Mouse (Mus musculus) liver, embryonic 12.5 days (tissue): ENCODE data around the gene Frmpd2. TPM values are rescaled to one million over a fixed set of nuclear protein-coding genes. Genes with fewer than 3 reads are reported as not detected.
"Not testable (repeated sequence)": the region's sequence is repeated elsewhere in the genome, so short reads cannot be mapped to it uniquely, and the experiment has no call there.

Source experiments
- ATAC-seq: fragments of 200-750 bp; cut with Nextera tagmentation; 2 replicates; pipeline ENCODE4 v1.8.0; 2017; ENCODE audit warnings: moderate number of reproducible peaks, mild to moderate bottlenecking, moderate library complexity
- H3K27ac ChIP-seq: fragments of 300-500 bp; sonication (generic); 2 replicates; pipeline ENCODE4 v1.5.1; 2016; ENCODE audit warnings: mild to moderate bottlenecking
- H3K27me3 ChIP-seq: fragments of 300-500 bp; sonication (generic); replicated peaks from 2 replicates; pipeline ENCODE4 v1.6.1; 2016; ENCODE audit warnings: mild to moderate bottlenecking, moderate library complexity
- H3K36me3 ChIP-seq: fragments of 300-500 bp; sonication (generic); 2 replicates; pipeline ENCODE4 v1.6.1; 2016; ENCODE audit warnings: mild to moderate bottlenecking, moderate library complexity
- H3K4me1 ChIP-seq: fragments of 300-500 bp; sonication (generic); 2 replicates; pipeline ENCODE4 v1.6.1; 2016
- H3K4me2 ChIP-seq: fragments of 300-500 bp; sonication (generic); 2 replicates; pipeline ENCODE4 v1.6.1; 2016; ENCODE audit warnings: mild to moderate bottlenecking, moderate library complexity
- H3K4me3 ChIP-seq: fragments of 300-500 bp; sonication (generic); 2 replicates; pipeline ENCODE4 v1.5.1; 2016; ENCODE audit warnings: mild to moderate bottlenecking, moderate library complexity
- H3K9ac ChIP-seq: fragments of 300-500 bp; sonication (generic); 2 replicates; pipeline ENCODE4 v1.6.1; 2016; ENCODE audit warnings: mild to moderate bottlenecking, moderate library complexity
- H3K9me3 ChIP-seq: fragments of 300-500 bp; sonication (generic); replicated peaks from 2 replicates; pipeline ENCODE4 v1.6.1; 2016; ENCODE audit warnings: mild to moderate bottlenecking, moderate library complexity
- WGBS: fragments of 180-500 bp; shearing (Covaris S2); methylation state at CpG from one replicate; pipeline ENCODE4 v1.1.7; 2016; ENCODE audit not compliant: insufficient replicate concordance; 5-methylcytosine and 5-hydroxymethylcytosine counted together
- polyA plus RNA-seq: library from polyadenylated mRNA; unstranded; fragments of >200 nt; fragmentation: Nextera tagmentation; extraction: Ambion mirVana; gene quantifications from 2 replicates; pipeline ENCODE4 v1.2.1, GENCODE M21; 2016

Frmpd2 gene
- not detected in 2 replicates for polyA plus RNA-seq

- no peak within 1 kb of the TSS for H3K4me3 ChIP-seq
- no peaks in the 10 kb centered on the region for H3K27me3 ChIP-seq
- no peaks in the 10 kb centered on the region for H3K36me3 ChIP-seq
- no peaks in the 10 kb centered on the region for H3K4me1 ChIP-seq
- H3K9me3 ChIP-seq, result no peaks in the 10 kb centered on the region
- no peak within 1 kb of the TSS for H3K4me2 ChIP-seq
- WGBS, result 30% methylated on average over 3 of the region's 3 CpGs
- H3K27ac ChIP-seq, result no peak within 1 kb of the TSS
- no peak within 1 kb of the TSS for H3K9ac ChIP-seq
- ATAC-seq, result no peak
Observed at GRCm38 (mm10) chr14:33471331-33471730, at the start of gene Frmpd2. TSS of gene Frmpd2 (plus strand) at chr14:33471696.

GRCm38 (mm10) chr14:33423003-33423402 is 48.5 kb upstream of the Frmpd2 start:
- H3K4me3 ChIP-seq, result no peak overlapping the region
- 39% methylated on average over 1 of the region's 1 CpGs for WGBS

DNA sequence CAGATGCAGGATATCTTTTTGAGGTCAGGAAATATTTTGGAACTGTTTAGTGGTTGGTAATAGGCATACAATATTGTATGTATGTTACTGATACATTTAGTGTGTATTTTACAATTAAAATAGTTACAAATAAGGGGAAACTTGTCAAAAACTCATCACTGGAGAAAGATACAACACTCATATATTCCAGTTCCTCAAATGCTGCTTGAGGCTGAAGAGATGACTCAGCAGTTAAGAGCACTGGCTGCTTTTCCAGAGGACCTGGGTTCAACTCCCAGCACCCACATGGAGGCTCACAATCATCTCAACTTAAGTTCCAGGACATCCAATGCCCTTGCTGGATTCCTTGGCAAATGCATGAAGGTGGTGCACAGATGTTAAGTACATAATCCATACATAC is 47.4 kb upstream of the Frmpd2 start:
- H3K4me3 ChIP-seq, result no peak overlapping the region
- H3K36me3 ChIP-seq, result no peaks in the 10 kb centered on the region
- H3K9me3 ChIP-seq, result no peaks in the 10 kb centered on the region
- no peaks in the 10 kb centered on the region for H3K27me3 ChIP-seq
- no peak overlapping the region for H3K9ac ChIP-seq
- no peak overlapping the region for H3K27ac ChIP-seq
- no peaks in the 10 kb centered on the region for H3K4me1 ChIP-seq
- ATAC-seq, result no peak
- H3K4me2 ChIP-seq, result no peak overlapping the region

More at GRCm38 (mm10) chr14:33423003-33423402, 48.5 kb upstream of the Frmpd2 start:
- no peaks in the 10 kb centered on the region for H3K9me3 ChIP-seq
- H3K36me3 ChIP-seq, result no peaks in the 10 kb centered on the region
- no peaks in the 10 kb centered on the region for H3K4me1 ChIP-seq
- H3K27me3 ChIP-seq, result no peaks in the 10 kb centered on the region
- ATAC-seq, result no peak
- H3K9ac ChIP-seq, result no peak overlapping the region
- no peak overlapping the region for H3K27ac ChIP-seq
- H3K4me2 ChIP-seq, result no peak overlapping the region

GRCm38 (mm10) chr14:33432485-33432884 is 39.0 kb upstream of the Frmpd2 start:
- H3K36me3 ChIP-seq, result peaks cover 11% of the 10 kb centered on the region
- not testable (repeated sequence) for H3K4me3 ChIP-seq, ATAC-seq, H3K27ac ChIP-seq, H3K4me2 ChIP-seq, H3K4me1 ChIP-seq, H3K9ac ChIP-seq, H3K27me3 ChIP-seq
- 73% methylated on average over 4 of the region's 4 CpGs for WGBS
- peaks cover 11% of the 10 kb centered on the region for H3K9me3 ChIP-seq

DNA sequence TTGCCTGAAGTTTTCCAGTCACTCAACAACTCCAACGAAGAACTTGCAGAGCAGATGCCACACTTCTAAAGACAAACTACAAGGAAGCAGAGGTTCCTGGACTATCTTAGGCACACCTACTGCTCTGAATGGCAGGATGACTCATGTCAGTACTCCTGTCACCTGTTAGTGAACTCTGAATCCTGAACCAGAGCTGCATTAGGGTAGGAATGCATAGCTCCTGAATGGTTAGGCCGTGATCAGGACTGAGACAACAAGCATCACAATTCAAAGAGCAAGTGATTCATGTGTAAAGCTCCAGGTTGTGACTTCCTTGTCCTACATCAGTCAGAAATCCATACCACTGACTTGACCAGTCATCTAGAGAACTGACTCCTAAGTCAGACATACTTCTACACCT is 27.7 kb upstream of the Frmpd2 start:
- Histone ChIP-seq H3K9me3 (no peaks in the 10 kb centered on the region), H3K36me3 (no peaks in the 10 kb centered on the region), H3K9ac (no peak overlapping the region), H3K27me3 (peaks cover under 1% of the 10 kb centered on the region; the same call in 1 of the 2 replicates), H3K4me1 (peaks cover 38% of the 10 kb centered on the region), H3K4me2 (no peak overlapping the region), H3K4me3 (no peak overlapping the region), H3K27ac (no peak overlapping the region)
- ATAC-seq, result no peak
- 50% methylated on average over 2 of the region's 2 CpGs for WGBS

DNA sequence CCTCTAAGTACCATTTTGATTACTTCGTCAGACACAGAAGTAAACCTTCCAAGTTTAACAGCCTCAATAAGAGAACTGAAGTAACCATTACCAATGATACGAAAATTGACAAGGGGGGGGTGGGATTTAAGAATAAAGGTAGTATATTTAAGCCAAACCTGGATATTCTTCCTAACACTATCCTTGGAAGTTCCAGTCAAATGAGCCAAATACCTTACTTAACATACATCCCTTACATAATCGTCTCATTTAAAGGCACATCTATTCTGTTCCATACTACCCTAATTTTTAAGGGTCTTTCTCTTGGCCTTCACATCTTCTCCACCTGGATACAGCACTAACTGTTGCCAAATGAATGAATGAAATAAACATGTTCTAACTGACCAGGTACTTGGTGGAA is 25.5 kb upstream of the Frmpd2 start:
- Histone ChIP-seq H3K9ac (peak overlapping the region; percentile 96), H3K9me3 (no peaks in the 10 kb centered on the region), H3K4me3 (peak overlapping the region; percentile 96), H3K36me3 (no peaks in the 10 kb centered on the region), H3K27ac (no peak overlapping the region), H3K4me2 (peak overlapping the region; percentile 86), H3K4me1 (peaks cover 35% of the 10 kb centered on the region), H3K27me3 (peaks cover 8% of the 10 kb centered on the region)
- no peak for ATAC-seq
- WGBS, result 41% methylated on average over 3 of the region's 3 CpGs

DNA sequence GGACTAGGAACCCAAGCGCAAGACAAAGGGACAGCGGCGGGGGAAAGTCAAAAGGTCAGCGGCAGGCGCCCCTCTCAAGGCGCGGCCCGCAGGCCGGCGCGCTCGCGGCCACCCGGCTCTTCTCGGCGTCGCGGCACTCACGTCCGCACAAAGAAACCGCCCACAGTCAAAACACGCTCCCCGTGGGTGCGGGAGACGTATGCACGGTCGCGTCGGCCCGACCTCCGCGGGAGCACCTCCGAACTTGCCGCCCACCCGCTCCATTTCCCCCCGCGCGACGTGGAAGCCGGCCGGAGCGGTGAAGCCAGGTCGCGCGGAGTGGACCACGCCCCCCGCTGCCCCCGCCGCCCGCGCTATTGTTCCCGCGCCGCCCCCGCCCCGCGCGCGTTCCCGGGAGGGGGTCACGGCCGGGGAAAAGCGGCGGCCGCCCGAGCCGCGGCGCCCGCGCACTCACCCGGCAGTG is 24.9 kb upstream of the Frmpd2 start:
- 0% methylated on average over 40 of the region's 72 CpGs for WGBS
- H3K27me3 ChIP-seq, result peaks cover 8% of the 10 kb centered on the region
- peak overlapping the region; percentile 96 for H3K4me3 ChIP-seq
- ATAC-seq, result peak; percentile 65
- peak overlapping the region; percentile 96 for H3K9ac ChIP-seq
- no peaks in the 10 kb centered on the region for H3K9me3 ChIP-seq
- no peaks in the 10 kb centered on the region for H3K36me3 ChIP-seq
- H3K27ac ChIP-seq, result peak overlapping the region; percentile 88
- H3K4me2 ChIP-seq, result peak overlapping the region; percentile 86
- peaks cover 29% of the 10 kb centered on the region for H3K4me1 ChIP-seq

DNA sequence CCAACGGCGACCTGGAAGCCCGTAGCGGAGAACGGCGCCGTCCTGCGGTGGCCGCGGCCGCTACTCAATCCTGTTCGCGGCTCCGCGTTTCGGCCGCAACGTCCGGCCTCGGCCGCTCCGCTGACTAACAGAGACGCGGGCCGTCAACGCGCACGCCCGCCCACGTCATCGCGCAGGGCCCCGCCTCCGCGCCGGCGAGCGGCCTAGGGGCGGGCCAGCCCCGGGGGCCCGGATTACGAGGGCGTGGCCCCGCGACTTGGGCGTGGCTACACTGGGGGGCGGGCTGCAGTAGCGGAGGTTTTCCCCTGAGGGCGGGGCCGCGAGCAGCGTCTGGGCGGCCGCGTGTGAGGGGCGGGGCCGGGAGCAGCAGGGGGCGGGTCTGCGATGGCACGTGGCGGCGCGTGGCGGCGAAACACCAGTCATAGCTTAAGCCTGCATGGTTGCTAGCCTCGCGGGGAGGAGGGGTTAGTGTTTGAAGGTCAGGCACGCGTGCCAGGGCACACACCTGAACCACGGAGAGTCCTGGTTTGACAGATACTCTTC is 24.4 kb upstream of the Frmpd2 start, which contains the start of gene Mapk8:
TSS of gene Mapk8 (minus strand) at position 132 of the 543 bp plus-strand sequence.
- peak; percentile 98 for ATAC-seq
- peak within 1 kb of the TSS; percentile 96 for H3K9ac ChIP-seq
- WGBS, result under 1% methylated on average over 70 of the region's 70 CpGs
- H3K4me2 ChIP-seq, result peak within 1 kb of the TSS; percentile 86
- peak within 1 kb of the TSS; percentile 88 for H3K27ac ChIP-seq
- H3K4me1 ChIP-seq, result peaks cover 27% of the 10 kb centered on the region
- no peaks in the 10 kb centered on the region for H3K9me3 ChIP-seq
- peaks cover 8% of the 10 kb centered on the region for H3K27me3 ChIP-seq
- H3K36me3 ChIP-seq, result no peaks in the 10 kb centered on the region
- peak within 1 kb of the TSS; percentile 96 for H3K4me3 ChIP-seq

DNA sequence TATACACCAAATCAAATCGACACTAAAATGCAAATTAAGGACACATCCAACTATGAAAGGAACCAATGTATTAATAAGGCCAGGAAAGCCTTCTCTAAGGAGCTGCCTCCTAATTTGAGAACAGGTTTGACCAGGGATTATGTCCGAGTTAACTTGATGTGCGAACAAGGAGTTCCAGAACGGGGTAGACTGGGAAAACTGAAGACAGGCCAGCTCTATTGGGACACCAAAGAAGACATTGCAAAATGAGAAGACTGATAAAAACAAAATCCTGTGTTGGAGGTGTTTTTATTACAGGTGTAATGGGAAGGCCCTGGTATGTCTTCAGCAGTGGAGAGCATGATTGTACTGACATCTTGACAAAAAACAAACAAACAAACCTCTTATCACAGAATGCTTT is 23.2 kb upstream of the Frmpd2 start:
- peaks cover 8% of the 10 kb centered on the region for H3K27me3 ChIP-seq
- no peak for ATAC-seq
- 74% methylated on average over 4 of the region's 4 CpGs for WGBS
- H3K4me2 ChIP-seq, result no peak overlapping the region
- no peak overlapping the region for H3K4me3 ChIP-seq
- H3K36me3 ChIP-seq, result no peaks in the 10 kb centered on the region
- H3K9me3 ChIP-seq, result no peaks in the 10 kb centered on the region
- no peak overlapping the region for H3K9ac ChIP-seq
- H3K4me1 ChIP-seq, result peaks cover 27% of the 10 kb centered on the region
- no peak overlapping the region for H3K27ac ChIP-seq

GRCm38 (mm10) chr14:33449296-33449840 is 22.1 kb upstream of the Frmpd2 start:
- no peaks in the 10 kb centered on the region for H3K9me3 ChIP-seq
- no peak overlapping the region for H3K4me2 ChIP-seq
- WGBS, result 52% methylated on average over 2 of the region's 2 CpGs
- ATAC-seq, result no peak
- no peak overlapping the region for H3K27ac ChIP-seq
- no peak overlapping the region for H3K4me3 ChIP-seq
- peaks cover 19% of the 10 kb centered on the region for H3K4me1 ChIP-seq
- H3K27me3 ChIP-seq, result peaks cover 8% of the 10 kb centered on the region
- no peak overlapping the region for H3K9ac ChIP-seq
- no peaks in the 10 kb centered on the region for H3K36me3 ChIP-seq

DNA sequence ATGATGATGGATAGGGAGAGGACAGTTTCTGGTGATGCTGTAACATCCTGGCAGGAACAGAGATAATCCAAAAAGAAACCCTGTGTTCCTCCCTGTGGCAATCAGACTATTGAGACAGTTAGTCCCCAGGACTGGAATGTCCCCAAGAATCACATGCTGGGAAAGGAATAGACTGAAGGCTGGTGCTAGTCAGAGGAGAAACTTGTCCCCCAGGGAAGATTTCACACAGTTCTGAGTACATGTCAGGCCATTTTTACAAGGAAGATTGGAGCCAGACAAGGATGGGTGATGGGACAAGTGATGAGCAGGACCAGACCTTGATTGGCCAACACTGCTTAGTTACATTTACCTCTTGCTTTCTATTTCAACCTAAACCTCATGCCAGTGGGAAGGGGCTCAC is 21.2 kb upstream of the Frmpd2 start:
- peaks cover 14% of the 10 kb centered on the region for H3K4me1 ChIP-seq
- no peak overlapping the region for H3K9ac ChIP-seq
- H3K4me2 ChIP-seq, result no peak overlapping the region
- no peak for ATAC-seq
- no peaks in the 10 kb centered on the region for H3K36me3 ChIP-seq
- peaks cover 8% of the 10 kb centered on the region for H3K27me3 ChIP-seq
- no peak overlapping the region for H3K27ac ChIP-seq
- no peak overlapping the region for H3K4me3 ChIP-seq
- H3K9me3 ChIP-seq, result no peaks in the 10 kb centered on the region

DNA sequence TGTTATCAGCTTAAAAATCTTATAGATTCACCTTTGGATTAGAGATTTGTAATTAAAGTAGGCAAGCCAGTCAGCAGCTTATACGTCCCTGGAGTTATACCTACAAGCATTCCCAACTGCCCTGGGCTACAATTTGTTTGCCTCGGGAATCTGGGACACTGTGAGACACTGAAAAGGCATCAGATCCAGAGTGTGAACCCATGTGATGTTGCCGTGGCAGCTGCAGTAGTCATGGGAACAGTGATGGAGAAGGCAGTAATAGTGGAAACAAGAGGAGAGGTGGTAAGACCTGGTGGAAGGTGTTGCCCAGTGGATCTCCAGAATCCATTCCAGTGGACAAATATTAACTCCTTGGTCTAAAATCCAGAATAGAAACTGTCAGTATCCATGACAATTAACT is 7.8 kb upstream of the Frmpd2 start:
- no peaks in the 10 kb centered on the region for H3K4me1 ChIP-seq
- no peaks in the 10 kb centered on the region for H3K9me3 ChIP-seq
- H3K4me3 ChIP-seq, result no peak overlapping the region
- WGBS, result 58% methylated on average over 3 of the region's 3 CpGs
- no peak overlapping the region for H3K4me2 ChIP-seq
- no peak for ATAC-seq
- no peak overlapping the region for H3K9ac ChIP-seq
- no peaks in the 10 kb centered on the region for H3K36me3 ChIP-seq
- no peak overlapping the region for H3K27ac ChIP-seq
- H3K27me3 ChIP-seq, result no peaks in the 10 kb centered on the region

- Histone ChIP-seq H3K27ac (no peak overlapping the region), H3K4me2 (no peak overlapping the region), H3K4me3 (no peak overlapping the region), H3K9me3 (no peaks in the 10 kb centered on the region), H3K4me1 (no peaks in the 10 kb centered on the region), H3K36me3 (no peaks in the 10 kb centered on the region), H3K27me3 (no peaks in the 10 kb centered on the region), H3K9ac (no peak overlapping the region)
- no peak for ATAC-seq
- 69% methylated on average over 6 of the region's 6 CpGs for WGBS
Observed at GRCm38 (mm10) chr14:33467766-33468165, 3.7 kb upstream of the Frmpd2 start.
